Mouse (Mus musculus) cerebellum, adult 11 months (tissue): ENCODE measurements at regions not wholly inside any gene's neighbourhood (a gene's known extent, or its start where the extent isn't known, plus 50 kb on each side); places are given as distances from the start of the nearest gene placed in this dataset.
A peak's percentile ranks its signal among the peaks of the same experiment; 100 is the strongest.

ENCODE experiments used
- DNase-seq: peaks from one replicate; pipeline ENCODE4 v3.0.0; 2022

DNA sequence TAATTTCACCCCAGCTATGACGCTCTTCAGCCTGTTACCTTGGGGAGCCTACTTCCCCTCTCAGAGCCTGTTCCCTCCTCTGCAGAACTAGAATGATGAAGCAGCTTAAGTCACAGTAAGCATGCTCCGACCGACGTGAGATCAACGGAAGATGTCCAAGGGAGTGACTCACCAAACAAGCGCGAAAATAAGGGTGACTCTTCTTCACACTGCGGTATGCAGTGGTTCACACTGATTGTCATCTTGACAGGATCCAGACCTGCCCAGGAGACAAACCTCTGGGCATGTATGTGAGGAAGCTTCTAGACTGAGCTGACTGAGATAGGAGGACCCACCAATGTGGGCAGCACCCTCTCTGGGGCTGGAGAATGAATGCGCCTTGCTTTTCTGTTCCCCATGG is 116.3 kb upstream of the Tpm1 start:
- no peak for DNase-seq

DNA sequence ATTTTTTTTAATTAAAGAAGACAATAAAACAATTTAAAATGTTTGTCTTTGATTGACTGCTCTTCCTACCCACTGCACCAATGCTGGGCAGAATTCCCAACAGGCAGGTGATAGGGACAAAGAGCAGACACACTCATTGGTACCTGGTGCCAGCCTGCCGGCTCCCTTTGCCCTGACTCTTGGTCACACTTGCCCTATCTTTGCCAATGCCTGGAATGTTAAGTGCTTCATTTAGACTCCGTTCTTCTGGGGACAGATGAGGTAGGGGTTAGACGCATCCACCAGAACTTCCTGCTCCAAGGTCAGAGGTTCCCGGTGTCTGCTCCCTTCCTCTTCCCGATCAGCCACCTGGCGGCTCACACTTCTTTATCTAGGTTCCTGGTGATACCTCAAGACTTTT is 114.5 kb upstream of the Tpm1 start:
- no peak for DNase-seq

DNA sequence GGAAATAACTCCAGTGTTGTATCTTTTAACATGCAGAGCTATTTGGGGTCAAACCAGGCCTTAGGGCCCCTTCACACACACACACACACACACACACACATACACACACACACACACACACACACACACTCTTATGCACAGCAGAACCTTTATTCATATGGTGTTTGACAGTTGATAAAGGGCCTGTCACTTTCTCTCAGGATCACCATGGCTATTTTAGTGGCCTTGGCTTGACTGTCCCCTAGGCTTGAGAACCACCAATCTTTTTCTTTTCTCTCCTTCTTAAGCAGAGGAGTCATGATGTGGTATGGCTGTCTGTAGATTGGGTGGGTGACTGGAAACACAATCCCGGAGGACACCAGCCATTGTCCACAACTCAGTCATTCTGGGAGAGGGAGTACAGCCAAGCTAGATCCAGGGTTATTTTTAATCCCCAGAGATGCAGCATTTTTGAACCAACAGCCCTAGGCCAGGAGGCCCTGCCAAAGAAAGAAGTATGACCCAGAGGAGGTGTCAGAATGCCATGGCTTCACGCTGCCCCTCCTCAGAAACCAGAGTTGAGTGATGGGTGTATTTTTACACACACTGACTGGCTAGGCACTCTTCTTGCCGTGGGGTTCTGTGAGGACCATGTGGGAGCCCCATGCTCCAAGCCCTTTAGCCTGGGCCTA is 111.7 kb upstream of the Tpm1 start:
- no peak for DNase-seq

DNA sequence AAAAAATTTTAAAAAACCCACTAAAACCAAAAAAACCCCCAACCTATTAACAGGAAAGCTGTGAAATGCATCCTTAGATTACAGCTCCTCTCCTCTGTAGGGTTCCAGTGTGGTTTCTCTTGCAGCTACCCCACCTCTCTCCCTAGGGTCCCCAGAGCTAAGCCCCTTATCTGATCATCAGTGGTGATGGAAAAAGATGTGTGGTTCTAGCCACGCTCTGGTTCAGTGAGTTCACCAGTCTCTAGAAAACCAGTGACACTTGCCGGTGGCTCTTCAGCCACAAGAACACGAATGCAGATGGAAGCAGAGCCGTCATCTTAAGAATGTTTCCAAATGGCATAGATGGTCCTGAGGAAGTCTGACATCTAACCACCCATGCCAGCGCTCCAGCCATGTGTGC is 111.1 kb upstream of the Tpm1 start:
- DNase-seq = no peak

DNA sequence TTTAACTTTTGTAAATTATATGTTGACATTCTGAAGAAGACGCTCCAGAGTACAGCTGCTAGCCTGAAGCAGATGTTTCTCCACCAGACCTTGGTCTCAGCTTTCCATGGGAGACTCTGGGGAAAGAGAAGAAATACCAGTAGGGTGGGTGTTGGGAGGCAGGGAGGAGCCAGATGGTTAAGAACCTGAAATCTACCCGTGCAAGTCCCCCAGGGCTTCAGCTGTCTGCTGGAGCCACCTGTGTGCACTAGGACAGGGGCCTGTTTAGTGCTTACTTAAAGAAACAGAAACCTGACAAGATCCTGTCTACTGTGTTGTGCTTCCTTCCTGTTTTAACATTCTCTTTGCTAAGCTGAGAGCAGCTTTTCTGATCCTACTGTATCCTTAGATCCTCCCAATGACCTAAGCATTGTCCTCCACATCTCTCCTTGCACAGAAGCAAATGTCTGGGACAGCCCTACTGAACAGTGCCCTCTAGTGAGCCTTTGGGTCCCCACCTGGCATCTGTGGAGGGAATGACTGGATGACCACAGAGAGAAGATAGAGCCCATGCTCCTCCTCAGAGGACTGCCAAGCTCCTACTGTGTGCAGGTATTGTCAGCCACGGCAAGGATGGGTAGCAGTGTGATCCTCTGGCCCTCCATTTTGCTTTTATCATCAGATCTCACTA is 107.5 kb upstream of the Tpm1 start:
- DNase-seq = peak; percentile 11

DNA sequence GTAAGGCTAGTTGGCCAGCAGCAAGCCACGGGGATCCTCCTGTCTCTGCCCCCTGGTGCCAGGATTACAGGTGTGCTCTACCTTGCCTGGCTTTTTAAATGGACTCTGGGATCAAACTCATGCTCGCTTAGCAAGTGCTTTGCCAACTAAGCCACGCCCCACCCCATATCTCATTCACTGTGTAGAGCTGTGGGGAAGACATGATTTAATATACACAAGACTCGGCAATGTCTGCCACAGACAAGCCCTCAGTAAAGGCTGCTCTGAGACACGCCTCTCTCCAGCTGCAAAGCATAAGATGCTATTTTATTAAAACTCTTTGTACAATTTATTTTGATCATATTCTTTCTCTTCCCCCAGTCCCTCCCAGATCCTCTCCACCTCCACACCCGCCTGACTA is 104.9 kb upstream of the Tpm1 start:
- DNase-seq = no peak

DNA sequence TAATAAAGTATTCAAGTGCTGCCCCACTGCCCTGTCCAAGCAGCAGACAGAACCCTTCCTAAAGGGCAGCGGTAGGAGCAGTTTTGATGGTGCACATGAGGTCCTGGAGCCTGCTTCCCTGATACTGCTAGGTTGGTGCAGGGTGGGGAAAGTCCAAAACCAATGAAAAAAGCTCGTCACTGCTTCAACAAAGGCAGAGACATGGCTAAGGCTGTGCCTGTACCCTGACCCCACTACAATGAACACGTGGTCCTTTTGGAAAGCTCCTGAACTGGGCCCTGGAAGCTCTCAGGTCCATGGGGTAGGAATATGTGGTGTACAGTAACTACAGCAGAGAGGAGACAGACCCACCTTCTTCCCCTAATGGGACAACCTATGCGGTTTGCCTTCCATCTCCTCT is 104.1 kb upstream of the Tpm1 start:
- DNase-seq = no peak

DNA sequence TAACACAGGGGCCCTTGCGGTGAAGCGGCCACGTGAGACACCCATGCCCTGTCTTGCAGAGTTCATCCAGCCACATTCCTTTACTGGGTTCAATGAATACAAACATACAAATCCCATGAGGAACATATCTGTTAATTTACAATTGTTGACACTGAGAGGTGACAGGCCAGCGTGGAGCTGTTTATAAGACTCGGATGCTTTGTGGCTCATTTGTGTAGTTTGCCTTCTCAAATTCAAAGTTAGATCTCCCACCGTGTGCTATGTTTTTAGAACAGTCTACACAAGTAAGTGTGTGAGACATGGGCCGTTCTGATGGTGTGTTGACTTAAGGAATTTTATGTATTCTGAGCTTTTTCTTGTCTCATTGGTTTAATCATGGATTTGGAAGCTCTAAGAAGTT is 98.5 kb upstream of the Tpm1 start:
- no peak for DNase-seq

DNA sequence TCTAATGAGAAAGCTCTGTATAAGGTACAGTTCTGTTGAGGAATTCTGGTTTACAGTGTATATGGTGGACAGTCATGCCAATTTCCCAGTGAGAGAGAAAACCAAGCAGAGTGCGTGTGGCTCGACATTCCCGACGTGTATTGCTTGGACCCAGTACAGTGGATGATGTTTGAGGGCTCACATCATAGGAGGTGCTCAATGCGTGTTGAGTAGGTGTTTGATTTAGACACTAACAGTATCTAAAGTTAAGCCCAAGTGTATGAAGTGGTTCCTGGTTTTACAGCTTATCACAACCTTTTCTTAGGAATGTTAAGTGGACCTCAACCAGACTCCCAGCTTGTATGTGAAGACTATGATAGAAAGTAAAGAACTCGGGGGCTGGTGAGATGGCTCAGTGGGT is 96.2 kb upstream of the Tpm1 start:
- DNase-seq = no peak

DNA sequence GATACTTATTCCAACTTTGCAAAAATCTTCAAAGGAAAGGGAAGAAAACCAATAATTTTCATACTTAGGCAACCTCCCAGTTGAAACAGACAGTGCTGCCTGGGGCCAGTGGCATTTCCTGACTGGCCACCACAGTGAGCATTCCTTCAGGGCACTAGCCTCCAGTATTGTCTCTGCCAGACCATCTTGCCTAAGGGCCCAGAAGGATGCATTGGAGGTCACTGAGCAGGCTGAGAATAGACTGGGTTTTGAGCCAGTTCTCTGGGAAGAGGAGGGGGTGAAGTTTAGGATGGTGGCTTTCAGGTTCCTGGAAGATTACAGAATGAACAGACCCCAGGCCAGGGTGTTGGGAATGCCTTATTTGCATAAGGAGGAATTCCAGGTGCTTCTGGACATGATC is 95.3 kb upstream of the Tpm1 start:
- DNase-seq = no peak

DNA sequence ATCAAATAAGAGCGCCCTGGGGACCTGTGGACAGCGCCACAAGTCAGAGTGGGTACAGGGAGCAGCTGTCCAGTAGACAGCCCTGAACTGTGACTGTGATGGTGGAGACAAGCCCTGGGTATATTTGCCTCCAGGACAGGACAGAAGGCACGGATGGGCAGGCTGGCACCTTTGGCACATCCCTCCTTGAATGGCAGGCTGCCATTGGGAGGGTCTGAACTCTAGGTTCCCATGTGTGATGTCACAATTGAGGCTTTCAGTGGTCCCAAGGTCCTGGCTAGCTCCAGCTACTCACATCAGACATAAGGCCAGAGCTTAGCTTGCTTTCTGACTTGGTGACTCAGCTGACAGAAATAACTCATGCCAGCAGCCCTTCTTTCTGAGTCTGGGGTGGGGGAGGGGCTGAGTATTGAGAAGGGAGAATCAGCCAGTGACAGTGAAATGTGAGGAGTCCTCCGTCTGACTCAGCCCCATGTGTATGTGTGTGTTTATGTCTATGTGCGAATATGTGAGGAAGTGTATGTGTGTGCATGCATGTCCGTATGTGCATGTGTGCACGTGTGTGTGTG is 91.2 kb upstream of the Tpm1 start:
- DNase-seq = no peak

DNA sequence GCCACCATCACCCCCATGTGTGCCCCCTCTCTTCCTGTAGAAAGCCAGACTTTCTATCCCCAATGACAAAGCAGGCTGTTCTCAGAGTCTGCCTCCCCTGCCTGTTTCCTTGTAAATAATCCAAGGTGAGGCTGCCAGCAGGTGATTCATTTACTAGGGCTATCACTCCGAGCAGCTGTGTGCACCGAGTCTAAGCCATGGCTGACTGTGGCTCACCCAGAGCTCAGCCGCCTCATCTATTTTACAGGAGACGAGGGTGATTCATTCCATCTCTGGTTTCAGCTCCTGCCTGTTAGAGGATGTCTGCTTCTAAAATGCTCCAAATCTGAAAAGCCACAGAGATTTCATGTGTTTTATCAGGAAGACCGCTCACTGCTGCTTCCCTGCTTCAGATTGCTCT is 88.5 kb upstream of the Tpm1 start:
- DNase-seq = no peak

DNA sequence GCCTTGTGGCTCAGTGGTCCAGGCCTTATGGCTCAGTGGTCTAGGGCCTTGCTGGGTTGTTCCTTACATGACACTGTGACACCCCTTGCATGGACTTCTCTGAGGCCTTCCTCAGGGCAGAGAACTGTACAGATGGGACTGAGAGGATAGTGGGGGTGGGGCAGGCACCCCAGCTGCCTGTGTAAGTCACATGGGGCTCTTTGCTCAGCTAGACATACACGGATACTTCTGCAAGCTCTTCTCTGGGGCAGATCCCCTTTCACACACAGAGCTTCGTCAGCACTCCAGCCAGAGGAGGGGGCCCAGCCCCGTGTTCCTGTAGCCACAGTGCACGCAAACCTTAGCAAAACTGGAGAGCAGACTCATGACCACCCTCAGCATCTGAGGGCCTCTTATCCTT is 87.9 kb upstream of the Tpm1 start:
- DNase-seq = no peak

DNA sequence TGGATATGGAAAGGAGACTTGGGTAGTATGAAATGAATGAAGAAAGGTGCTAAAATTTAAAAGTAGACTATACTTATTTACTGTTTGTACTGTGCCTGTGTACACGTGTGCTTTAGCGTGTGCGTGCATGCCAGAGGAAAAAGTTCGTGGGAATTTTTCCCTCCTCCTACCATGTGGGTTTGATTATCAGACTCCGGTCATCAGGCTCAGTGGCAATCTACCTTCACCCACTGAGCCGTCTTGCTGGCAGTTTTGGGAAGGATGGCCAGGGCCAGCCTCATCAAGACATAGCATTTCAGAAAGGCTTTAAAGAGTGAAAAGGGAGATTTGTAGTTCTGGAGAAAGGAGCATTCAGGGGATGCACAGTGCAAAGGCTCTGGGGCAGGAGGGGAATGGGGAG is 87.0 kb upstream of the Tpm1 start:
- no peak for DNase-seq

DNA sequence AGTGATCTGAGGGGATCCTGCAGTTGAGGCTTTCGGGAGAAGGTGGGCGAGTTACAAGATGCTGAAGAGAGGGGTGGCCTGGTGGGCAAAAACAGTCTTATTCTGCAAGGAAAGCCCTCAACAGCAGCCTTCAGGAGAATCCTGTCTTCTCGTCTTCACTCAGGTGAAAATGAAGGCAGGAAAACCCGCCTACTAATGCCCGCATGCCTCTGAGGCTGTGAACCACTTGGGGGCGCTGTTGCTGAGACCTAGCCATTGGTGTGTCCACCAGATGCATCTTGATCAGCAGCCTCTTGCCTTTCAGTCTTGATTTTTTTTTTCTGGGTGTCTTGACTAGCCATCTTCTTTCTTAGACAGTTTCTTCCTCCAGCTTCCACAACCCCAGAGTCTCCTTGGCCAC is 85.2 kb upstream of the Tpm1 start:
- DNase-seq = no peak

DNA sequence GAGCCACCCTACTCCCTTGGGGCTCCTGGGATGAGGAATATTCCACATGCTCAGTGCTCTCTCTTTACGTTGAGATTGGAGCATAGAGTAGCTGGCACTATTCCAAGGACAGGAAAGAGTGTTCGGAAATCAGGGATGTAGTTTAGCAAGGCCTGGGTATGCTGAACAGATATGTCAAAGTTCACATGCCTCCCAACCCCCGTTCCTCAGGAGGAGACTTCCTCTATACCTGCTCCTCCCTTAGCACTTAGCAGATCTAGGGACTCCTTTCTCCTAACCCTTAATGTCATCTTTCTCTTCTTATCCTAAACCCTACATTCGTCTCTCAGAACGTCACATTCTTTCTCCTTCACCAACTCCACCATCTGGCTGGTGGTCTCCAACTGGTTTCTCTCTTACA is 83.2 kb upstream of the Tpm1 start:
- DNase-seq = no peak

DNA sequence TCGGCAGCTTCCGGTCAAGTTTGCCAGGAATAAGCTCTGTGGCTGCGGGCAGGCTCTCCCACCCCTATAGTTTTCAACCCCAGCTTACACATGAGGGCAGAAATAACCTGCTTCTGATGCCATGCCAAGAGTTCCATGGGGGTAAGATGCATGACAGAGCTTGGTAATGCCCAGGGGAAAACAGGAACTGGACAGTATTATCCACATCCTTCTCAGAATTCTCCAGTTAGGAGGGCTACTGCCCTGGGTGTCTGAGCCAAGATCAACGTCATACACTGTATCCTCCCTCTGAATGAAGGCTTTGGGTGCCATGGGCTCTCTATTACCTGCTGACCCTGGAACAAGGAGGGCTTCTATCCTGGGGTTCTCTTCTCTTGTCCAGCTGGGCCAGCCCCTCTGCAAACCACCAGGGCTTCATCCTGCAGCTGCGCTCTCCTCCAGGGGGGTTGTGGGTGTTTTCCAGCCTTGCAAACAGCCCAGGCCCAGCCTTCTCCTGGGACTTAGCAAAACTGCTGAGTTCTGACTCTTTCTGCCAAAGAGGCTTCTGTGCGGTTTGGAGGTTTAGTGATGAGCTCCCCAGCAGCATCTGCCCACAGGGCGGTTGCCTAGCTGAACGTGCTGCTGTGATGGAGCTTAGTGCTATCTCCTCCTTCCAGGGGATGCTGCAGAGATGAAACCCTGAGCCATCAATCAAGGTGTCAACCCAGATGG is 81.7 kb upstream of the Tpm1 start:
- no peak for DNase-seq

DNA sequence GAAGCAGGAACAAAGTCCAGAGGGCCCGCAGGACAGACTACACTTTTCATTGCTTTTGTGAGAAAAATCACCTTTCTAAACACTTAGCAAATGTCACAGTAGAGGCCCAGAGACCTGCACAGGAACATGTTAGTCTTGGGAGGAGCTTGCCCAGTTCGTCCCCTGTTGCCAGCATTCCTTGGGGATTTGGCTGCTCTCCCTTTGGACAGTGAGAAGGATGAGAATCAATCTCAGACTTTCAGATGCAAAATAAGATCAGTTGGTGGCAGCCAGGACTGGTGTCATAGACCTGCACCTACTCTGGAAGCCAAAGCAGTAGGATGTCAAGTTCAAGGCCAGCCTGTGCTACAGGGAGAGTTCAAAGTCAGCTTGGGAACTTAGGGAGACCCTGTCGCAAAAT is 80.7 kb upstream of the Tpm1 start:
- DNase-seq = no peak

DNA sequence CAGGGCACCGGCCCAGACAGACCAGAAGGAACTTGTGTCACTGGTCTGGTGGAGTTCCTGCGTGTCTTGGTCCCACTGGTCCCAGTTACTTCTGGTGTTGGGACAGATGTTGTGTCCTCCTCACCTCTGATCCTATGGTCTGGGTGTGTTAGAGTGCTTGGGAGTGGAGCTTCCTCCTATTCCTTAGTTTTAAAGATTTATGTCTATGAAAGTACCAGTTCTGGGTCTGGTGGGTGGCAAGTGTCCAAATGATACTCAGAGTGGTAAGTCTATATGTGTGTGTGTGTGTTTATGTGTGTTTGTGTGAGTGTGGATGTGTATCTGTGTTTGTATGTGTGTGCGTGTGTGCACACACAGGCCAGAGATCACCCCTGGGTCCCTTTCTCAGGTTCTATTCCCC is 79.9 kb upstream of the Tpm1 start:
- DNase-seq = no peak

DNA sequence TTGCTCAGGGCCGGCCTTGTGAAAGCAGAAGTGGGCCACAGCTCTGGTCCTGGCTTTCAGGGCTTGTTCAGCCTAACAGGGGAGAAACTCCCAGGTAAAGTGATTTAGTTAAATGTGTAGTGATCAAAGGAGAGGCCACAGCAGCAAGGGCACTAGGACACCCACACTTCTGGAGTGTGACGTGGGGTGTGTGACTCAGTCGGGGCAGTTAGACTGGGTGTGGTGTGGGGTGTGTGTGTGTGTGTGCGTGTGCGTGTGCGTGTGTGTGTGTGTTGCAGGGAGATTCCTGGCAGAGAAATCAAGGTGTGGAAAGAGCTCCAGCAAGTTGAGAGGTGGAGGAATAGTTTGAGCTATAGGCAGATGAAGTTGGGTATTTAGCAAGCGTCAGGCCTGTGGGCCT is 72.5 kb upstream of the Tpm1 start:
- no peak for DNase-seq

DNA sequence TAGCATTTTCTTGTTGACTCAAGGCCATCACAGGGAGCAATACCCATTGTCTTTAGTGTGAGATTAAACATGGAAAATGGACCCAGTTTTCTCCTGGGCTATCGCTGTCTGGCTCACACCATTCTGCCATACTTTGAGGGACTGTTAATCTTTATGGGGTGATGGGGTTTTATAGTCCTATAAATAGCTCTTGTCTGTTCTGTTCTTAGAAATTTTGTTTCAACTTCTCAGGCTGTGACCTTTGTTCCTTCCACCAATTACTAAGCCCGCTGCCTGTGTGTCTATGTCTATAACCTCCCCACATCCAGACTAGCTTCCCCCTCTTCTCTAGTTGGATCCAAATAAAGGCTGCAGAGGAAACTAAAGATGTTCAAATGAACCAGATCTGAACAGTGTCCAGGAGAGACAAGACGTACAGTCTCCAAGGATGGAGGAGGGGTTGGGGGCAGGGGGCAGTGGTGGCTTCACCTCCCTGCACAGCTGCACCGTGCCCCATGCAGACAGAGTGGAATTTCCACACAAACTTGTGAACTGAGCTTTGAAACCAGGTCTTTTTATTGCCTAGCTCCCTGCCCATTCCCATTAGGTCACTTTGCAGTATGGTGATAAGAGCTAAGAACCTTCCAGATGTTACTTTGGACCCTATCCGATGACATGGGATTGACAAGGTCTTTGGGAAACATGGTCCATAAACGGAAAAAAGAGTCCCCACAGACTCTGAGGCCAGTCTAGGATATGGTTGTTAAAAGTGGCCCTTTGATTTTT is 69.9 kb upstream of the Tpm1 start:
- DNase-seq = no peak

DNA sequence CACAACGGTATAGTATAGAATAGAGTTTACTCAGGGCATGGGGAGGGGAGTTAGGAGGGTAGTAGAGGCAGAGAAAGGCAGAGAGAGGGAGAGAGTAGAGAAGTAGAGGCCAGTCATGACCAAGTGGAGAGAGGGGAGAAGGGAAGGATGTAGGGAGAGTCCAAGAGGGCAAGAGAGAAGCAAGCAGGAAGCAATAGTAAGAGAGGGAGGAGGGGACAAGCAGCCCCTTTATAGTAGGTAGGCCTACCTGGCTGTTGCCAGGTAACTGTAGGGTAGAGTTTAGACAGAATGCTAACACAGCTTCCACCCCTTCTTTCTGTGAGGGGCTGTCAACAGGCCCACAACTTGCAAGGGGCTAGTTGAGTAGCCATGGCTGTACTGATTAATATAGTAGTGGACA is 69.2 kb upstream of the Tpm1 start:
- DNase-seq = no peak

DNA sequence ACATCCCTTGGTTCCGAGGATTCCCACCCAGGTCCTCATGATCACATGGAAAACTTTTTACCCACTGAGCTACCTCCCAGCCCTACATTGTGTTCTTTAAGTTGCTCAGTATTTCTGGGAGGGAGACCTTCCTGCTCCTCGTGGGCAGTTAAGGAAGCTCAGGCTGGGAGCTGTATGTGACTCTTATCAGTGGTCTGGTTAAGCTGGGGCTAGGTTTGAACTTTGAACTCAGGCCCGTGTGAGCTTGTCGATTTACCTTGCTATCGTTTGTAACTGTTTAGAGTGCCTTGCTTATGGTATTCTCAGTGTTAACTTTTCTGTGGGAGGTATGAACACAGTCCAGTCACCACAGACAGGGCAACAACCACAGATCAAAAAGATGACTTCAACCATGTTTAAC is 68.4 kb upstream of the Tpm1 start:
- DNase-seq = no peak

DNA sequence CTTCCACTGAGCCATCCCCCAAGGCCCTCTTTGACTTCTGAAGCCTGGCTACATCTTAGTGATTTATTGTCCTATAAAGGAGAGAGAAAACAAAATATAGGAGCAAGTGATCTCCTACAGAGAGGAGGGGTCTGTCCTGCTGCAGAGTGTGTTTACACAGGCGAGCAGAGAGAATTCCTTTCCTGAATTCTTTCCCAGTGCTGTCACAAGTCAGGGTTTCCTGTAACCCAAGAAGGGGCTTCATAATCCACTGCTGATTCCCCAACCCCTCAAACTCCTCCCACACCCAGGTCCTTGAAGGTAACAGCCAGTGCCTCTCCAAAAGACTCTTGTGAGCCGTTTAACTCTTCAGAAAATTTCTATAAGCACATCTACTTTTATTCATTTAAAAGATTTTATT is 66.8 kb upstream of the Tpm1 start:
- no peak for DNase-seq
